ENCODE assay signal across 20 mouse cellular contexts in genomic region chr15:31397379-31397778, GRCm38 (mm10). TPM values are rescaled to one million over a fixed set of nuclear protein-coding genes. Genes with fewer than 3 reads are reported as not detected.
A peak's percentile ranks its signal among the peaks of the same experiment; 100 is the strongest.
DNase-seq lines count a peak whose midpoint lies in the region; ATAC-seq and TF ChIP-seq lines count a peak whose summit lies in the region.
"Had no signal": no experiment of that assay in that cellular context is flagged by ENCODE, and none has a peak within 500 bp of the region (broad histone marks: within the 10 kb centered on the region; RNA-seq: fewer than 3 reads in every experiment).

No protein-coding gene starts in this region.

- H3K9me3 ChIP-seq in heart, embryonic 12.5 days (replicated peaks): 0 out of 2 replicates have a peak, but pooled peaks cover 9% of the 10 kb centered on the region
- no peaks in the 10 kb centered on the region for H3K9me3 ChIP-seq in intestine, postnatal 0 days (ENCODE audit: control insufficient read depth)
- H3K9me3 ChIP-seq in intestine, embryonic 15.5 days: no peaks in the 10 kb centered on the region
- H3K9me3 ChIP-seq in lung, embryonic 14.5 days (ENCODE audit: low read depth, low read length): no peaks in the 10 kb centered on the region
- H3K9me3 ChIP-seq: embryonic facial prominence, embryonic 10.5 days; limb, embryonic 10.5 days; liver, embryonic 15.5 days had no signal

- peak overlapping the region; percentile 88 for H3K27ac ChIP-seq in heart, embryonic 12.5 days (ENCODE audit: poor library complexity, severe bottlenecking)
- H3K27ac ChIP-seq in intestine, postnatal 0 days (ENCODE audit: low read depth, low read length): no peak overlapping the region
- H3K27ac ChIP-seq in intestine, embryonic 15.5 days: no peak overlapping the region
- H3K27ac ChIP-seq in lung, embryonic 14.5 days (ENCODE audit: low read depth): no peak overlapping the region
- H3K27ac ChIP-seq: embryonic facial prominence, embryonic 10.5 days; limb, embryonic 10.5 days; liver, embryonic 15.5 days had no signal

- H3K9ac ChIP-seq in heart, embryonic 12.5 days: no peak overlapping the region
- H3K9ac ChIP-seq in intestine, postnatal 0 days (ENCODE audit: low read depth, low read length): no peak overlapping the region
- H3K9ac ChIP-seq in intestine, embryonic 15.5 days: no peak overlapping the region
- H3K9ac ChIP-seq in lung, embryonic 14.5 days: no peak overlapping the region
- H3K9ac ChIP-seq: liver, embryonic 15.5 days had no signal

- H3K4me2 ChIP-seq in heart, embryonic 12.5 days: no peak overlapping the region
- H3K4me2 ChIP-seq in intestine, postnatal 0 days (replicated peaks; ENCODE audit: low read depth): no peak overlapping the region
- H3K4me2 ChIP-seq in intestine, embryonic 15.5 days (replicated peaks): no peak overlapping the region
- no peak overlapping the region for H3K4me2 ChIP-seq in lung, embryonic 14.5 days
- H3K4me2 ChIP-seq: liver, embryonic 15.5 days had no signal

- no peaks in the 10 kb centered on the region for H3K36me3 ChIP-seq in heart, embryonic 12.5 days
- no peaks in the 10 kb centered on the region for H3K36me3 ChIP-seq in intestine, postnatal 0 days (ENCODE audit: control insufficient read depth, insufficient read depth)
- no peaks in the 10 kb centered on the region for H3K36me3 ChIP-seq in intestine, embryonic 15.5 days
- H3K36me3 ChIP-seq in lung, embryonic 14.5 days (ENCODE audit: insufficient read depth): no peaks in the 10 kb centered on the region
- H3K36me3 ChIP-seq: embryonic facial prominence, embryonic 10.5 days; limb, embryonic 10.5 days; liver, embryonic 15.5 days had no signal

- DNase-seq in heart, postnatal 36 days: no peak
- DNase-seq in lung, embryonic 14.5 days: no peak
- no peak for DNase-seq in lung, postnatal 4 days
- no peak for DNase-seq in testis, postnatal 14 days (ENCODE audit: low spot score)
- DNase-seq: B cell, adult 2 months; cerebellum, adult 2 months; cerebellum, postnatal 36 days; kidney, adult 18-20 months; kidney, postnatal 14 days; lung, postnatal 10 days; midbrain, embryonic 14.5 days had no signal

- peaks cover 36% of the 10 kb centered on the region for H3K4me1 ChIP-seq in heart, embryonic 12.5 days (replicated peaks)
- no peaks in the 10 kb centered on the region for H3K4me1 ChIP-seq in intestine, postnatal 0 days (replicated peaks; ENCODE audit: control insufficient read depth, insufficient read depth, low read length)
- H3K4me1 ChIP-seq in intestine, embryonic 15.5 days (replicated peaks): no peaks in the 10 kb centered on the region
- no peaks in the 10 kb centered on the region for H3K4me1 ChIP-seq in lung, embryonic 14.5 days (ENCODE audit: insufficient read depth)
- H3K4me1 ChIP-seq: embryonic facial prominence, embryonic 10.5 days; limb, embryonic 10.5 days; liver, embryonic 15.5 days had no signal

- ATAC-seq in heart, embryonic 12.5 days (ENCODE audit: insufficient number of reproducible peaks, low FRiP score): no peak
- ATAC-seq in intestine, postnatal 0 days: no peak
- no peak for ATAC-seq in intestine, embryonic 15.5 days
- ATAC-seq in lung, embryonic 14.5 days (ENCODE audit: insufficient read depth): no peak
- ATAC-seq: hindbrain, embryonic 16.5 days had no signal

- WGBS in heart, embryonic 12.5 days: 73% methylated on average over 3 of the region's 3 CpGs
- WGBS in intestine, postnatal 0 days: 83% methylated on average over 3 of the region's 3 CpGs
- WGBS in intestine, embryonic 15.5 days: 81% methylated on average over 3 of the region's 3 CpGs
- 79% methylated on average over 3 of the region's 3 CpGs for WGBS in lung, embryonic 14.5 days

- no peaks in the 10 kb centered on the region for H3K27me3 ChIP-seq in heart, embryonic 12.5 days (replicated peaks)
- no peaks in the 10 kb centered on the region for H3K27me3 ChIP-seq in intestine, postnatal 0 days (replicated peaks; ENCODE audit: control insufficient read depth, insufficient read depth, low read length)
- H3K27me3 ChIP-seq in intestine, embryonic 15.5 days (replicated peaks): no peaks in the 10 kb centered on the region
- no peaks in the 10 kb centered on the region for H3K27me3 ChIP-seq in lung, embryonic 14.5 days (ENCODE audit: insufficient read depth, low read length)
- H3K27me3 ChIP-seq: liver, embryonic 15.5 days had no signal

- peak; percentile 18; the same call in 1 of the 2 replicates for TF ChIP-seq CTCF in intestine, postnatal 0 days (IDR thresholded peaks at IDR 0.05; ENCODE audit: low read depth)
- TF ChIP-seq CTCF in lung, embryonic 14.5 days (IDR thresholded peaks at IDR 0.05; ENCODE audit: low read depth): peak; percentile 31

- intact Hi-C loops in heart, postnatal 36 days (cut with DNase I): no loop called here

- H3K4me3 ChIP-seq in heart, embryonic 12.5 days: no peak overlapping the region
- no peak overlapping the region for H3K4me3 ChIP-seq in intestine, postnatal 0 days (ENCODE audit: low read depth, low read length)
- H3K4me3 ChIP-seq in intestine, embryonic 15.5 days (replicated peaks): no peak overlapping the region
- no peak overlapping the region for H3K4me3 ChIP-seq in lung, embryonic 14.5 days (ENCODE audit: low read depth, low read length)
- H3K4me3 ChIP-seq: embryonic facial prominence, embryonic 10.5 days; limb, embryonic 10.5 days; liver, embryonic 15.5 days; myocyte had no signal

RNA-seq across cellular contexts. Expression of gene Ankrd33b, which starts 29.9 kb away (rescaled TPM):
- 1.7 and 2.1 TPM in 2 replicates for polyA plus RNA-seq in heart, embryonic 12.5 days (2016; fragmentation: Nextera tagmentation; extraction: Ambion mirVana)
- 10 to 100 TPM; 22.9 to 32.0 TPM for total RNA-seq in heart, postnatal 36 days (2021)
- polyA plus RNA-seq in intestine, postnatal 0 days (2015; fragmentation: Nextera tagmentation; extraction: Ambion mirVana): 0.25 and 0.29 TPM in 2 replicates
- polyA plus RNA-seq in intestine, embryonic 15.5 days (2015; fragmentation: Nextera tagmentation; extraction: Ambion mirVana): 0.34 and 0.43 TPM in 2 replicates
- polyA plus RNA-seq in lung, embryonic 14.5 days (2014; fragmentation: Nextera tagmentation; extraction: Ambion mirVana): 3.0 and 3.7 TPM in 2 replicates

RNA-seq across cellular contexts. Expression of gene Ropn1l, which starts 56.2 kb away (rescaled TPM):
- polyA plus RNA-seq in heart, embryonic 12.5 days (2016; fragmentation: Nextera tagmentation; extraction: Ambion mirVana): 2.2 and 2.5 TPM in 2 replicates
- not detected for total RNA-seq in heart, postnatal 36 days (2021)
- polyA plus RNA-seq in intestine, postnatal 0 days (2015; fragmentation: Nextera tagmentation; extraction: Ambion mirVana): 0.69 and 1.2 TPM in 2 replicates
- polyA plus RNA-seq in intestine, embryonic 15.5 days (2015; fragmentation: Nextera tagmentation; extraction: Ambion mirVana): 2.0 and 2.3 TPM in 2 replicates
- 2.3 and 2.6 TPM in 2 replicates for polyA plus RNA-seq in lung, embryonic 14.5 days (2014; fragmentation: Nextera tagmentation; extraction: Ambion mirVana)
- total RNA-seq: gastrocnemius, adult 18-20 months had no signal
